Mouse (Mus musculus) MEL (cell line): ENCODE measurements at regions not wholly inside any gene's neighbourhood (a gene's known extent, or its start where the extent isn't known, plus 50 kb on each side); places are given as distances from the start of the nearest gene placed in this dataset.

ENCODE experiments used
- DNase-seq: peaks from one replicate; pipeline ENCODE4 v3.0.0; 2011; ENCODE audit warnings: low read depth, low spot score
- H3K27ac ChIP-seq: 2 replicates; pipeline ENCODE4 v1.5.1; 2012; ENCODE audit warnings: low read depth, mild to moderate bottlenecking, control low read depth, low read length, moderate library complexity; ENCODE audit not compliant: control insufficient read depth
- H3K27me3 ChIP-seq, 2 experiments: fragments of 150-350 bp in 1 of 2; sonication (generic) in 1 of 2; 2 replicates each; pipeline ENCODE4 v1.6.1; 2012; ENCODE audit warnings: low read length in 2 of 2, mild to moderate bottlenecking in 2 of 2, improper control_type of control experiment in 1 of 2, moderate library complexity in 1 of 2; ENCODE audit not compliant: insufficient read depth in 2 of 2, control insufficient read depth in 1 of 2
- H3K36me3 ChIP-seq, 2 experiments: 2 replicates each; pipeline ENCODE4 v1.6.1; 2012 to 2014; ENCODE audit warnings: low read length in 2 of 2, improper control_type of control experiment in 1 of 2, inconsistent platforms in 1 of 2, mild to moderate bottlenecking in 1 of 2; ENCODE audit not compliant: insufficient read depth in 2 of 2, control insufficient read depth in 1 of 2
- H3K4me1 ChIP-seq, 2 experiments: fragments of 150-350 bp in 1 of 2; sonication (generic) in 1 of 2; 2 replicates each; pipeline ENCODE4 v1.6.1; 2012; ENCODE audit warnings: low read length in 2 of 2, improper control_type of control experiment in 1 of 2, mild to moderate bottlenecking in 1 of 2; ENCODE audit not compliant: insufficient read depth in 2 of 2, control insufficient read depth in 1 of 2
- H3K4me3 ChIP-seq, 2 experiments: fragments of 150-350 bp in 1 of 2; sonication (generic) in 1 of 2; 2 replicates each; pipeline ENCODE4 v1.5.1; 2012; ENCODE audit warnings: low read depth in 2 of 2, low read length in 2 of 2, mild to moderate bottlenecking in 2 of 2, moderate library complexity in 2 of 2, control low read depth in 1 of 2, improper control_type of control experiment in 1 of 2; ENCODE audit not compliant: control insufficient read depth in 1 of 2, insufficient read depth in 1 of 2
- H3K79me2 ChIP-seq: 2 replicates; pipeline ENCODE4 v1.6.1; 2012; ENCODE audit warnings: mild to moderate bottlenecking, low read length, moderate library complexity; ENCODE audit not compliant: control insufficient read depth, poor library complexity, insufficient read depth
- H3K9ac ChIP-seq: 2 replicates; pipeline ENCODE4 v1.6.1; 2012; ENCODE audit warnings: low read depth, mild to moderate bottlenecking, control low read depth, low read length, moderate library complexity; ENCODE audit not compliant: control insufficient read depth, poor library complexity, severe bottlenecking
- H3K9me3 ChIP-seq: fragments of 150-350 bp; sonication (generic); replicated peaks from 2 replicates; pipeline ENCODE4 v1.6.1; 2012; ENCODE audit warnings: mild to moderate bottlenecking, low read length, improper control_type of control experiment, moderate library complexity; ENCODE audit not compliant: insufficient read depth
- BHLHE40 ChIP-seq: IDR thresholded peaks from 2 replicates; pipeline ENCODE4 v1.6.1; 2012; ENCODE audit warnings: low read depth, mild to moderate bottlenecking, inconsistent platforms, low read length, improper control_type of control experiment, borderline replicate concordance
- CHD1 ChIP-seq: IDR thresholded peaks from 2 replicates; pipeline ENCODE4 v1.6.1; 2012; ENCODE audit warnings: low read depth, mild to moderate bottlenecking, inconsistent platforms, low read length, improper control_type of control experiment
- CTCF ChIP-seq, 3 experiments: IDR thresholded peaks in 2 of 3; conservative IDR thresholded peaks in 1 of 3; 2 replicates each; pipeline ENCODE4 v1.5.1; 2011 to 2012; ENCODE audit warnings: low read length in 3 of 3, low read depth in 2 of 3, mild to moderate bottlenecking in 2 of 3, improper control_type of control experiment in 1 of 3, inconsistent platforms in 1 of 3, mixed read lengths in 1 of 3, moderate library complexity in 1 of 3; ENCODE audit not compliant: control insufficient read depth in 1 of 3, insufficient read depth in 1 of 3, poor library complexity in 1 of 3, severe bottlenecking in 1 of 3
- EP300 ChIP-seq, 2 experiments: IDR thresholded peaks; 2 replicates each; pipeline ENCODE4 v1.6.1; 2011; ENCODE audit warnings: improper control_type of control experiment in 2 of 2, low read length in 2 of 2, low read depth in 1 of 2, mild to moderate bottlenecking in 1 of 2
- GATA1 ChIP-seq: IDR thresholded peaks from 2 replicates; pipeline ENCODE4 v1.6.1; 2011; ENCODE audit warnings: low read depth, low read length, improper control_type of control experiment
- JUND ChIP-seq: IDR thresholded peaks from 2 replicates; pipeline ENCODE4 v1.6.1; 2011; ENCODE audit warnings: low read depth, mild to moderate bottlenecking, improper control_type of control experiment, low read length
- KAT2A ChIP-seq: conservative IDR thresholded peaks from 2 replicates; pipeline ENCODE4 v1.6.1; 2012; ENCODE audit warnings: low read depth, low read length, improper control_type of control experiment, inconsistent platforms
- MXI1 ChIP-seq: IDR thresholded peaks from 2 replicates; pipeline ENCODE4 v1.6.1; 2011; ENCODE audit warnings: mild to moderate bottlenecking, low read depth, low read length, improper control_type of control experiment
- MYB ChIP-seq: IDR thresholded peaks from 2 replicates; pipeline ENCODE4 v1.6.1; 2011; ENCODE audit warnings: mild to moderate bottlenecking, low read depth, low read length, improper control_type of control experiment
- MYC ChIP-seq: IDR thresholded peaks from 2 replicates; pipeline ENCODE4 v1.6.1; 2011; ENCODE audit warnings: low read depth, mild to moderate bottlenecking, low read length, improper control_type of control experiment, moderate library complexity
- NRF1 ChIP-seq: IDR thresholded peaks from 2 replicates; pipeline ENCODE4 v1.6.1; 2014; ENCODE audit warnings: low read depth, mild to moderate bottlenecking, inconsistent platforms, low read length, improper control_type of control experiment, moderate library complexity; ENCODE audit not compliant: poor library complexity, insufficient read depth, severe bottlenecking
- POLR2AphosphoS2 ChIP-seq: IDR thresholded peaks from 2 replicates; pipeline ENCODE4 v1.6.1; 2011; ENCODE audit warnings: low read length, improper control_type of control experiment
- RAD21 ChIP-seq: IDR thresholded peaks from 2 replicates; pipeline ENCODE4 v1.6.1; 2011; ENCODE audit warnings: mild to moderate bottlenecking, low read depth, low read length, improper control_type of control experiment
- SIN3A ChIP-seq: IDR thresholded peaks from 2 replicates; pipeline ENCODE4 v1.6.1; 2012; ENCODE audit warnings: low read length, improper control_type of control experiment, inconsistent platforms
- SMC3 ChIP-seq: IDR thresholded peaks from 2 replicates; pipeline ENCODE4 v1.6.1; 2011; ENCODE audit warnings: low read depth, low read length, improper control_type of control experiment
- TAL1 ChIP-seq: IDR thresholded peaks from 2 replicates; pipeline ENCODE4 v1.6.1; 2012; ENCODE audit warnings: mild to moderate bottlenecking, inconsistent platforms, low read length, moderate library complexity, mixed read lengths
- TBP ChIP-seq: IDR thresholded peaks from 2 replicates; pipeline ENCODE4 v1.8.0; 2011; ENCODE audit warnings: low read depth, low read length, improper control_type of control experiment
- TCF12 ChIP-seq: IDR thresholded peaks from 2 replicates; pipeline ENCODE4 v1.6.1; 2014; ENCODE audit warnings: low read depth, mild to moderate bottlenecking, inconsistent platforms, low read length, improper control_type of control experiment, moderate library complexity
- ZNF384 ChIP-seq: IDR thresholded peaks from 2 replicates; pipeline ENCODE4 v1.6.1; 2012; ENCODE audit warnings: low read depth, mild to moderate bottlenecking, inconsistent platforms, low read length, improper control_type of control experiment

- Histone ChIP-seq H3K9me3 (no peaks in the 10 kb centered on the region), H3K27ac (no peak overlapping the region), H3K4me1 (no peaks in the 10 kb centered on the region), H3K36me3 (no peaks in the 10 kb centered on the region), H3K4me3 (no peak overlapping the region), H3K79me2 (no peaks in the 10 kb centered on the region), H3K27me3 (no peaks in the 10 kb centered on the region), H3K9ac (no peak overlapping the region)
- no peak for TF ChIP-seq BHLHE40
- no peak for TF ChIP-seq MYC
- TF ChIP-seq GATA1 = no peak
- TF ChIP-seq MYB = no peak
- TF ChIP-seq SMC3 = no peak
- TF ChIP-seq TBP = no peak
- TF ChIP-seq JUND = no peak
- no peak for DNase-seq
Observed at GRCm38 (mm10) chr16:26169382-26169781, 63.8 kb upstream of the P3h2 start.

- H3K27me3 ChIP-seq = no peaks in the 10 kb centered on the region
- H3K79me2 ChIP-seq = no peaks in the 10 kb centered on the region
- H3K9me3 ChIP-seq = no peaks in the 10 kb centered on the region
- no peaks in the 10 kb centered on the region for H3K4me1 ChIP-seq
- no peak overlapping the region for H3K9ac ChIP-seq
- TF ChIP-seq TBP = no peak
- TF ChIP-seq POLR2AphosphoS2 = no peak
- TF ChIP-seq JUND = no peak
- TF ChIP-seq CTCF (IDR thresholded peaks at IDR 0.05 in 2 of 3, conservative IDR thresholded peaks at IDR 0.05 in 1 of 3; ENCODE audit: control insufficient read depth in 1 of 3, insufficient read depth in 1 of 3, low read depth in 2 of 3, low read length in 3 of 3, poor library complexity in 1 of 3, severe bottlenecking in 1 of 3) = no peak
- no peak for TF ChIP-seq EP300 (IDR thresholded peaks at IDR 0.05; ENCODE audit: low read depth in 1 of 2, low read length in 2 of 2)
- TF ChIP-seq MXI1 = no peak
- TF ChIP-seq MYB = no peak
- no peak overlapping the region for H3K27ac ChIP-seq
- no peak overlapping the region for H3K4me3 ChIP-seq
- no peaks in the 10 kb centered on the region for H3K36me3 ChIP-seq
- DNase-seq = no peak
Observed at GRCm38 (mm10) chr16:26168216-26168615, 62.6 kb upstream of the P3h2 start.

GRCm38 (mm10) chr16:26164066-26164465, 58.5 kb upstream of the P3h2 start:
- no peak for TF ChIP-seq NRF1
- TF ChIP-seq SMC3 = no peak
- no peak for TF ChIP-seq TBP
- no peak for TF ChIP-seq TCF12
- no peak for TF ChIP-seq BHLHE40
- no peak for TF ChIP-seq ZNF384
- TF ChIP-seq KAT2A = no peak
- TF ChIP-seq CHD1 = no peak
- no peak for TF ChIP-seq TAL1
- TF ChIP-seq SIN3A = no peak
- no peak for TF ChIP-seq MYC
- TF ChIP-seq RAD21 = no peak
- TF ChIP-seq, all 39 proteins: peak for 0
- no peaks in the 10 kb centered on the region for H3K27me3 ChIP-seq
- no peak overlapping the region for H3K27ac ChIP-seq
- H3K4me1 ChIP-seq = no peaks in the 10 kb centered on the region
- H3K79me2 ChIP-seq = no peaks in the 10 kb centered on the region
- no peak overlapping the region for H3K4me3 ChIP-seq
- no peaks in the 10 kb centered on the region for H3K36me3 ChIP-seq
- H3K9ac ChIP-seq = no peak overlapping the region
- no peak for DNase-seq
- H3K9me3 ChIP-seq = no peaks in the 10 kb centered on the region
